Mouse (Mus musculus) adrenal gland, postnatal 10 days (tissue): ENCODE measurements around the gene Tpk1. TPM values are rescaled to one million over a fixed set of nuclear protein-coding genes. Genes with fewer than 3 reads are reported as not detected.

Source experiments
- DNase-seq: peaks from one replicate; pipeline ENCODE4 v3.0.0; 2021; ENCODE audit warnings: mixed read lengths
- total RNA-seq, 2 experiments: library from RNA; stranded (reverse); gene quantifications; 2 replicates each; pipeline ENCODE4 v1.2.3; 2021

Gene Tpk1
- total RNA-seq, 2 experiments from 2014 or later = 9.5 to 14.4 TPM

DNA sequence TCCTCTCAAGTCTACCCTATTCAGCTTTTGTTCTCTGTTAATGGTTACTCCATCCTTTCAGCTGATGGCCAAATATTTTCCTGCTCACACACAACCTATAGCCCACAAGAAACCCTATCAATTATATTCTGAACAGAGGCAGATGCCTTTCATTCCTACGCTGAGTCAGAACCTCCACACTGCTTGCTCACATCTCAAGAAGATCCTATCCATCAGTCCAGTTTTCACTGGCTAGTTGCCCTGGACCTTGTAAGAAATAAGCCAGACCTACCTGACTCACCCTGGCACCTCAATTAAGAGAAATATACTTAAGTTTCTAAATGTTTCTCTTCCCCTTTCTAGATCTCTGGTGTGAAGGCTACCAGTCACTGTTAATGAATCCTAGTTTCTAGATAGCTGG lies 231.7 kb downstream of the Tpk1 start:
- DNase-seq = no peak

DNA sequence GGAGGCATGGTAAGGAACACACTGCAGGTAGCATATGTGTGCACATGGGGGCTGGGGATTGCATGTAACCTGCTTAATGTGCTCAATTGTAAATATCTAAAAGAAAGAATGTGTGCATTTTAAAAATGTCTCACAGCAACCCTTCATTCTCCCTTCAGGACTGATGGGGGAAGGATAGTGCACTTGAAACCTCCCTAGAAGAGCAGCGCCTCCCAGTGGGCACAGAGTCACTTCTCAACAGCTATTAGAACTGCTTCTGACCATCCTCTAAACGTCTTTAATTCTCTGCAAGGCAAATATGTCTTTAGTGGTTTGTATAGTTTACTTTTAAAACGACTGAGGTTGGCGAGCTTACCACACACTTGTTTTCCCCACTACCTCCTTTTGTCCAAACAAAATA lies 241.1 kb downstream of the Tpk1 start:
- DNase-seq = peak; percentile 11

DNA sequence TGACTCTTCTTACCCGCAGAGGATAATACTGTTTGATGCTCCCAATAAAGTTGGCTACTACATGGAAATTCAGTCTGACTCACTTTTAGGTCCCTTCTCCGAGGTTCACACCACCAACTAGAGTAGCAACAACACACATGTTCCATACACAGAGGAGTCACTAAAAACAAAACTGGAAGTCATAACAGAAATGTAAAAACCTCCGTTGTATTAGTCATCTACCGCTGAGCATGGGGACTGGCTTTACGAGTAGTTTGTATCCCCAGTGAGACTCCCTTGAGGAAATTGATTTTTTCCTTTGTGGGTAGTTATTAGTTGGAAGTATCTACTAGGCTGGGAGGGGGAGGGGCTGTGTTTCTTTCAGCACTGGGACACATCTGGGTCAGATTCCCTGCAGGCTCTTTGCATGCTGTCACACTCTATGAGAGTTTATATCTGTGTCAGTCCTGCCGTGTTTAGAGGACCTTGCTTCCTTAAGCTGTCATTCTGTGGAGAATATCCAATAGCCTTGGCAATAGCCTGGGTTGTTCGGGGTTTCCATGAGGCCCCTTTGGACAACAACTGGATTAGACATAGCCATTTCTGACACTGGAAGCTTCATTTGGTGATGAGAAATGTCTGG lies 245.6 kb downstream of the Tpk1 start:
- DNase-seq = no peak

DNA sequence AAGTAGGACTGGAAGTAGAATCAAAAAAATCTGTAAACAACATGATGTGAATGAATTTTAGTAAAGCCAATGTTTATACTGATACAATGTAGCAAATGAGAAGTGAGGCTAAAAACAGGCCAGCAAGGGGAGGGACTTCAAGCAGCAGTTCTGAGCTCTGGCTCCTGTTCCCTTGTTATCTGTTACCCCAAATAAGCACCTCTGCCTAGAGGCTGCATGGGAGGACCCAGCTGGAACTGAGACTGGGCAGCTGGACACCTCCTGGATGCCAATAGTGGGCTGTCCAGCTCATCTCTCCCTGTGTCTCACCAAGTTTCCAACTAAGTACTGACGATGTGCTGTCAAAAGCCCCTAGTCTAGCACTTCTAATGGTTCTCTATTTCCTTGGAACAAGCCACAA lies 257.1 kb downstream of the Tpk1 start:
- no peak for DNase-seq

DNA sequence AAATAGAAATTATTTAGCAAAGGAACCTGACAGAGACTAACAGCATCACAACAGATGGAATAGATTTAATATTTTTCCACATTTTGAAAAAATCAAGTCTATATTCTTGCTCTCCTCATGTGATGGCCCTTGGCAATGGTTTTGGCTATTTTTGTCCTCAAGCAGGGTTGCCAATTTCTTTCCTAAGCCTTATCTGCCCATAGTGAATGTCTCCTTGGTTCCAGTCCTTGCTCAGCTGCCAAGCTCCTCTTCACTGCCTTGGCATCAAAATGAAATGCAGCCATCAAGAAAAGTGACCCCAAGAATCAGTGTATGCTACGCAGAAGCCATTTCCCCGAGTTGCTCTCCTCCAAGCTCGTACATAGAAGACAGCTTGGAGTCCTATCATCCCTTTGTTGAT lies 263.0 kb downstream of the Tpk1 start:
- DNase-seq = peak; percentile 6

DNA sequence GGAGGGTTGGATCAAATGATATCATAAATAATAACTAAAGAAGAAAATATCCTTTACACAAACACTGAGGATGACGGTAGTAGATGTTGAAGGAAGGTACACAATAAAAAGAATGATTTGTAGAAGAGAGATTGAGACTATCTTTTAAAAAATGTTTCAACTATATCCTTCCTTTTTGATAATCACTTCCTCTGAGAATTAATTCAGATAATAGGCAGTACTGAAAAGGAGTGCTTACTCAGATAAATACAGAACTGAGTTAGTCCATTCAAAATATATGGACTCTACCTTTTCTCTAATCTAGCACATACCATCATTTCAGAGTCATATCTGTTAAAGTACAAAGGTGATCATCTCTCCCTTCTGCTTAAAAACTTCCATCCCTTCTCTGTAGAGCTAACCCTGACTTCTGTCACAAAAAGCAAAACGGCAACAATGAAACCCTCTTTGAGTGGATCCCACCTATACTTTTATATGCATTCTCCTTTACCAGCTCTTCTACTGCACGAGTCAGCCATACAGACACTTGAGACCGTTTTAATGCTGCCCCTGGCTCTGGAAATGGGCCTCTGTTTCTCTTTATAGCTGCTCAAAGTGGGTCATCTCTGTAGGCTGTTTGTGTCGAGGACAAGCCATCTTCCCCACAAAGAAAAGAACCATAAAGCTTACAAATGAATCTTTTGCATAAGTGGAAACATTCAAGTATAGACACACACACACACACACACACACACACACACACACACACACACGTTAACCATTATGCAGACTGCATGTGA lies 263.7 kb downstream of the Tpk1 start:
- no peak for DNase-seq

DNA sequence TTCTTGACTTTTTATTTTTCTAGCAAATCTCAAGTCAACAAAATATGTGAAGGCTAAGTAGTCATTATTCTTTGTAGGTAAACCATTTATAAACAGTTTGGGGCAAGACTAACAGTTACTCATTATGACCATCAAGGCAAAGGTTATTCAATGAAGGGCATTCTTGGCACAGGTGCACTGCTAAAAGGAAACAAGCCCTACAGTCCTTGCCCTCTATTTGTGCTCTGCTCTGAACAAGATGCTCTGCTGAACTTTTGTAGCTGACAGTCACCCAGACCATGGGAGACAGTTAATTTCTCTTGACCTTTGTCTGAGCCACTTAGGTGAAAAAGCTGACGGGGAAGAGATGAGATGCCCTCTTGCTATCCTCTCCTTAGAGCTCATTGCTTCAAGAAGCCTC lies 269.7 kb downstream of the Tpk1 start:
- DNase-seq = no peak

DNA sequence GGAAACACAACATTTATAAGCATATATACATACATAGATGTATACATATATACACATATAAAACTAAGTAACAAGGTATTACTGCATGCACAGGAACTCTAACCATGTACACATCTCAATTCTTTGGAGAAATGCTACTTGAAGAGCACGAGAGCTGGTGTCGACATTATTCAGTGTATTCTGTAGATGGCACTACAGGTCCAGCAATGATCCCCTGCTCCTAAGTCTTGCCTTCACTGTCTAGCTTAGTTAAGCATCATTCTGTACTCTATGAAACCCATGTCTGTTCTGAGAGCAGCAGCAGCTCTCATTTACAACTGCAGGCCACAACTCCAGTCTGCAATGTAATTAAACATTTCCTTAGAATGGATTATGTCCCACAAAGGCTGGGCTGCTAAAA lies 270.5 kb downstream of the Tpk1 start:
- DNase-seq = peak; percentile 37

DNA sequence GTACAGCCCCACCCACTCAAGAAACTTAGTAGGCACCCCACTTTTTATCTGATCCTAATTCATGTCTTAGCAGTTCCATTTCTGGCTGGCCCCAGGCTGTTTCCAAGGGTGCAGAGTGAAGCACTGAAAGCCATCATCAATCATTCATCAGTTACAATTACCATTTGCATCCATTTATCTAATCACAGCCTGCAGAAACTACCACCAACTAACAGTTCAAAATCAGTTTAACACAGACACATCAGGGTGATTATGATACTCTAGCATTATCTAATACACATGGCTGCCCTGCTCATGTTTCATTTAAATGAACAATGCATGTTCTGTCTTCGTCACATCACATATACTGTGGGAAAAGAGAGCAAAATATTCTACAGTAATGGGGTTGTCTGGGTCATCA lies 274.7 kb downstream of the Tpk1 start:
- no peak for DNase-seq

DNA sequence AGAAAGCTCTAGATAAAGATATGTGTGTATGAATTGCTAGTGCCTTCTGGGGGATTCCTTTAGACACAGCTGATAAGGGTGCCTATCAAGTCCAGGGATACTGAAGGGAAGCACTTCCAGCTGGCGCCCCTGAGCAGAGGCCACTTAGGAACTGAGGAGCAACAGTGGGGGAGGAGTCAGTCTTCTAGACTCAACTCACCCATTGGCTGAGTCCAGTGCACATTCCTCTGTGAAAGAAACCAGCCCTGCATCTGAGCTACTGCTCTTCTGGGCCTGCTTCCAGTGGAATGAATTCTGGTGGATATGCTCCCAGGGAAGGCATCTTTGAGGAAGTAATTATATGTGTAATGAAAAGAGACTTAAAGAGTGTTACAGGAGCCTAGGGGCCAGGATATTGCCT lies 278.8 kb downstream of the Tpk1 start:
- no peak for DNase-seq

DNA sequence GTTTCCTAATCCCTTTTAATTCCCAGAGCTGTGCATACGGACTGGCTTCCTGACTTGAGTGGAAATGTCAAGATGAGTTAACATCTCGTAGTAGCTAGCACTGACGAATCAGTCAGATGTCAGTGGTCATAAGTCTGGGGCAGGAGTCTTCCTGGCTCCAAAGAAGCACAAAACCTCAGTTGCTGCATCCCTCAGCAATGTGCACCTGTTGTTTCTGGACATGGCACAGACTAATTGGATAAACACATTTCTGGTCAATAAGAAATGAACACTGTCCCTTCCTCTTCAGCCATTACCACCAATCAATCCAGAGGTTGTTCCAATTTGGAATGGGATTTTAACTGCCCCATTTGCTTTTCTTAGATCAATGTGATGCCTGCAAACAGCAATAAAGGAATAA lies 281.2 kb downstream of the Tpk1 start:
- DNase-seq = no peak

DNA sequence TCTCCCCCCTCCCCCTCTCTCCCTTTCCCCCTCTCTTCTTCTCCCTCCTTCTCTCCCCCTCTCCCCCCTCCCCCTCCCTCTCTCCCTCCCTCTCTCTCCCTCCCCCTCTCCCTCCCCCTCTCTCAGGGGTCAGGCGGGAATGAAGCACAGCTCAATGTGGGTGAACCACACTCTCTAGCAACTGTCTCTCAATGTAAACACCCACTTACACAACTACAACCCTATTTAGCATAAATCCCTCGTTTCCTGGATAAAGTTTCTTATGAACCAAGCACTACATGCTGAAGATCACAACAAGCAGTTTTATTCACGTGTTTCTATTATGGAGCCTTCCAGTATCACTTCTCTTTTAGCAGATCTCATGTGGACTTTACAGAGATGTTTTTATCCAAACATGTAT lies 281.8 kb downstream of the Tpk1 start:
- DNase-seq = no peak

DNA sequence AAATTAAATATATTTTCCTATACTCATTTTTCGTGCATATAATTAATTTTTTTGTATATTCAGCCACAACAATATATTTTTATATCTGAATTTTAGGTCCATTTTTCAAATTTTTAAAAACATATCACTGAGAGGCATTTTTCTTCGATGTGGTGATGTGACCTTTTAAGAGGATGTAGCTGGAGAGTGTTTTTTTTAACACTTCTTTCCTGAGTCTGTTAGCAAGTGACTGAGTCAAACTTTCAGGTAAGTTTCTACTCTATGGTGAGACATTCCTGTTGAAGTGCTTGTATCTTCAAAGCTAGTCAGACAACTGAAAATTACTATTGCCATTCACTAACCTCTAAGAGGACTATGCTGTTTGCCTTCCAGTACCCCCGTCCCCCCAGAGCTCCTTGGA lies 283.3 kb downstream of the Tpk1 start:
- DNase-seq = no peak

DNA sequence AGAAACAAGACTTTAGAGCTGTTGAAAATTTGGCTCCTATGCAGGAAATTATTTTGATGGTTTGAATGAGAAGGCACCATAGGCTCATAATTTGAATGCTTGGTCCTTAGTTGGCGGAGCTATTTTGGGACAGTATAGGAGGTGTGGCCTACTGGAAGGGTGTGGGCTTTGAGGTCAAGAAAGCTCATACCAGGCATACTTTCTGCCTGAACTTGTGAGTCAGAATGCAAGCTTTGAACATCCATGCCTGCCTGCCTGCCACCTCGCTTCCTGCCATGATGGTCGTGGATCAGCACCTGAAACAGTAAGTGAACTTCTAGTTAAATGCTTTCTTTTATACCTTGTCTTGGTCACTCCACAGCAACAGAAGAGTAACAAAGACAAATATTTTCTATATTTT lies 283.8 kb downstream of the Tpk1 start:
- no peak for DNase-seq

DNA sequence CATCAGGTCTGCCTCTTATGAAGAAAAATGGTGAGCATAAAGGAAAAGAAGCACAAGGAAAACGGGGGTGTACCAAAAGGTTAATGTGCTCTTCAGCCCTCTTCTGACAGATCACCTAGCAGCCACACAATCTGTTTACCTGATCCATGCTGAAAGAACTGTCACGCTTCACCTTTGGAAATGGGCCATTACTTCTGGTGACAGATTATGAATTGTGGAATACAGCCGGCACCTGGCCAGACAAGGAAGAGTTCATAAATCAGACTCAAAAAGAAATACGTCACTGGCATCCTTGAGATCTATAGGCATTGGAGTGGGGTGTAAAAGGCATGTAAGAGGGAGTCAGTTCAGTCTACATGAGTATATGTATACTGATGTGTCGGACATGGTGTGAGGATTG lies 292.9 kb downstream of the Tpk1 start:
- DNase-seq = no peak

DNA sequence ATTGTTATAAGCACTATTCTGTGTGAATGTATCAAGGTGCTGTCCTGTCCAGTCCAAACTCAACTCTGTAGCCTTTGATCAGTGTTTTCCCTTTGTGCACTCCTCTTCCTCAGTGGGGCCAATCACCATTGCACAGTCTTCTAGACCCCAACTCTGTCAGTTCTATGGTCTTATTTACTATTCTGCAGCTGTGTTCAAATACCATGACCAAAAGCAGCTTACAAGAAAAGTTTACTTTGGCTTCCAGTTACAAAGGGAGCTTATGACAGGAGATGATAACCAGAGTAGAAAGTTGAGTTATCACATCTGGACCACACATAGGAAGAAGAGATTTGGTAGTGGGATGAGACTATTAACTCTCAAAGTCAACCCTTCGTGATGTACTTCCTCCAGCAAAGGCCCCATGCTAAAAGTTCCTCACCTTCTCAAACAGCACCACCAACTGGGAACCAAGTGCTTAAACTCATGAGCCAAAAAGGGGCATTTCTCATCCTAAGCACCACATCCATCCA lies 298.6 kb downstream of the Tpk1 start:
- DNase-seq = no peak

DNA sequence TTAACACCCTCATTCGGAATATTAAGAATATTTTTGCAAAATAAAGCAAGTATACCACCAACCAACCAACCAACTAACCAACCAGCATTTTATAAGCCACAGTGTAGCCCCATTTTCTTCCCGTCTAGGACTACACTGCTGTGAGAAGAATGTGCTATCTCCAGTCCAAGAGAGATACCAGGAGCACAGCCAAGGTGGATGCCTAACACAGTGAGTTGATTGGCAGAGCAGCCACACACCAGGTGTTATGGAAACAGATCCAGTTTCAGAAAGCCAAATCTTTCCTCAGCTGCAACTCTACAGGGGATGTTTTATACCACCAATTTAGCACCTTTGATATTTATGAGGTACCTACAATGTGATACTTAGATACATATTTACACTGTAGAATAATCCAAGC lies 299.1 kb downstream of the Tpk1 start:
- no peak for DNase-seq

DNA sequence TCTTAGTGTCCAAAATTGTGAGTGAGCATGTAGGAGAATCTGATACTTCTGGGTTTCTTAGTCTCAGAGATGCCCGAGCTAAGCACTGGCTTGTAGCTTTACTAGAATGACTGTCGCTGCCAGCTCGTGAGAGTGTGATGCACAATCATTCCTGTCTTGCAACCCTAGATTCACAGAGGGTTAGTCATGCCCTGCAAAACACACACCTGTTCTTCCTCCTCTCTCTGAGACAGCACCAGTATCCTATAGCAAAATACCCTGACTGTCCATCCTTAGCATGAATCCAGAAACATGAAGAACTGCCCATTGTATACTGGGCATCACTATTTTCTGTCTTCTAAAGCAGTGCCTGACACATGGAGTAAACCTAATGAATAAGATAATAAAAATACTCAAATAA lies 302.2 kb downstream of the Tpk1 start:
- DNase-seq = no peak

DNA sequence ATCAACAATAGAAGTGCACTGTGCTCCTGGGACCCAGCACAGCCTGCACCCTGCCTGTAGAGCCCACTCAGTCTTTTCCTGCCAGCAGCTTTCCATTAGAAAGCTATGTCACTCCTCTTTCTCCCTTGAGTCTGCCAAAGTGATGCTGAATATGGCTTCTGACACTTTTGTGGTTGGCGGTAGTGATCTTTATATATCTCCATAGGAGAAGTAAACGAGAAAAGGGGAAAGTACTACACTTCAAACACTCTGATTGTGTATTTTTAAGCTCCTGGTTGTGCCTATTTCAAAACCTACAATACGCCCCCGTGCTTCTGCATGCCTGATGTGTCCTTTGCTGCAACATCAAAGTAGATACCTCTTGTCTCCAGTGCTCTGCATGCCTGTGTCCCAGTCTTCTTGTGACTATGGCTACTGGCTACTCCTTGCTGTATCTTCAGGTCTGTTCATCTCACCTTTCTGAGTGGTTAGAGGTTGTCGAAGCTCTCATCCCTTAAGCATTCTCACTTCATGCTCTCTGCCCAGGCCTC lies 302.7 kb downstream of the Tpk1 start:
- no peak for DNase-seq

DNA sequence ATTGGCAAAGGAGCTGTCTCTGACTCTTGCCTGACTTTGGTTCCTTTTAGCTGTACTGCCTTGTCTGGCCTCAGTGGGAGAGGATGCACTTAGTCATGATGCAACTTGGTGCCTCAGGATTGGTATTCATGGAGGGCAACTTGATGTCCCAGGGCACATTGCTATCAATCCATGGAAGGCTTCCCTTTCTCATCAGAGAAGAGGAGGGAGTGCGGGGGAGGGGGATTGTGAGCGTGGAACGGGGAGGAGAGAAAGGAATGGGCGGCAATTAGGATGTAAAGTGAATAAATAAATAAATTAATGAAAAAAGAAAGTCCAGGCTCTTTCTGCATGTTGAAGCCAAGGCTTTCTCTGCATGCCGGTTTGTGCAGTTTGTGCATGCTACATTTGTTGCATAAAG lies 304.8 kb downstream of the Tpk1 start:
- no peak for DNase-seq

DNA sequence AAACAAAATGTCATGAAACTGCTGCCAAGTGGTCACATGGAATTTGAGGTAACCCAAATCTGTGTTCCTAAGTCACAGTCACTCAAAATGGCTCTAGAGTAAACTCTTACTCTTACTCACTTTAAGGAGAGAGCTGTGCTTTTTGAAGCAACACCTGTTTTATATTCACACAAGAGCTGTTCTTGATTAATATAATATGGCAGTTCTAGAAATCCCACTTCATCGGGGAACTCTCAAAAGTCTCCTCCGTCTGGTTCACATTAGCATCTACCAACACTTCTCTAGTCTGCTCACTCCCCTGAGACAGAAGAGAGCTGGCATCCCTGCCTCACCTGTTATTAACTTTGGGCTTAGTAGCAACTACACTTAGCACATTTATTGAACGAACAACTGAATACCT lies 305.9 kb downstream of the Tpk1 start:
- no peak for DNase-seq

DNA sequence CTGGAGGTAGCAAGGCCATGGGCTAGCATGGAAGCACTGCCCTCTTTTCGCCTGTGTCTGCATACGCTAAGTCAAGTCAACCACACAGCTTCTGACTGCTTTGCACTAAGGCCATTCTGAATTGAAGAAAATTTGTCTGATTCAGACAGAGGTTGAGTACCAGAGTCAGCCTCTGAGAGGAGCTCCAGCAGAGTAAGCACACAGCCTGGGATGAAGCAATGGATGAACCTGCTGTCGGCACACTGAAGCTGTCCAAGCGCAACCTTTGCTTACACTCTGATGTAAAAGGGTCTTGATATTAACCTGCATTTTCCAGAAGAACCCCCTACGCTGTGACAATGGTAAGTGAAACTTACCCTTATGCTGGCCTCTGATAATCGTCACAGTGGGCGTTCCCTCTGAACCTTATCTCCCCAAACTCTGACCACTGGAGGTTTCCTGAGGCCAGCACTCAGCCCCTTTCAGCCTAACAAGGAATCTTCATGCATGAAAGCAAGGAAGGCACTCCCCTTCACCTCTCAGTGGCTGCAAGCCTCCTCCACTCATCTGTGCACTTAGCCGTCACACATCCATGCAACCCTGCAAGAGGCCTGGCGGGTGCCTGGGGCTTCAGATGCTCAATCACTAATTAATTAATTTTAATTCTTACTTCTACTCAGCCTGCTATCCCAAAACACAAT lies 311.4 kb downstream of the Tpk1 start:
- DNase-seq = no peak

DNA sequence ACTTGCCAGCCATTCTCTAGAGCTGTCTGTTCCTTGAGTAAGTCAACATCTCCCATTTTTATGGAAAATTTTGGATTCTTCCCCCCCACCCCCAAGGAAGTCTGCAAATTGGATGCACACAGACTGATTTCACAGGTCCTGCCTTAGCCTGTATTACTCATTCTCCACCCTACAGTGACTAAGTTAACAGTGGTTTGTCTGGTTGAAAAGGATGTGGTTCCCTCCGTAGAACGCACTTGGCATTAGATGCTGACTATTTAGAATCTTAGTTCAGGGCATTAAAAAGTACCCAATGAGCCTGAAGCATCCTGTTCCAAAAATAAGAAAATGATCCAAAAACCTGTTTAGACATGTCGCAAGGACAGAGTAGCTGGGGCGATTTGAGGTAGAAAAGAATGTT lies 312.6 kb downstream of the Tpk1 start:
- no peak for DNase-seq
